Mouse (Mus musculus): ENCODE results near the gene Ccm2. TPM values are rescaled to one million over a fixed set of nuclear protein-coding genes. Genes with fewer than 3 reads are reported as not detected.
A peak's percentile ranks its signal among the peaks of the same experiment; 100 is the strongest.
"Not testable (repeated sequence)": the region's sequence is repeated elsewhere in the genome, so short reads cannot be mapped to it uniquely, and the experiment has no call there.

Ccm2 gene
- total RNA-seq (2015) (18.3 and 22.7 TPM in 2 replicates), total RNA-seq (2017) (43.6 TPM in 2 replicates)

- peak; percentile 83 for ATAC-seq (replicated peaks; ENCODE audit: poor library complexity)
These were observed at the start of gene Ccm2 for GRCm38 (mm10) chr11:6546205-6547013. Gene Ccm2, plus strand, starts transcription at chr11:6546887.

GRCm38 (mm10) chr11:6497311-6497948 lies 49.3 kb upstream of the Ccm2 start:
- peak; percentile 100 for ATAC-seq (replicated peaks; ENCODE audit: poor library complexity)

GRCm38 (mm10) chr11:6502506-6502905 lies 44.2 kb upstream of the Ccm2 start:
- no peak for ATAC-seq (replicated peaks; ENCODE audit: poor library complexity)

- no peak for ATAC-seq (replicated peaks; ENCODE audit: poor library complexity)
These were observed 42.5 kb upstream of the Ccm2 start for GRCm38 (mm10) chr11:6504226-6504625.

- peak; percentile 78 for ATAC-seq (replicated peaks; ENCODE audit: poor library complexity)
These were observed 42.0 kb upstream of the Ccm2 start for GRCm38 (mm10) chr11:6504689-6505088.

GRCm38 (mm10) chr11:6506516-6506915 lies 40.2 kb upstream of the Ccm2 start:
- ATAC-seq (replicated peaks; ENCODE audit: poor library complexity): no peak

- peak; percentile 49 for ATAC-seq (replicated peaks; ENCODE audit: poor library complexity)
These were observed 38.3 kb upstream of the Ccm2 start for GRCm38 (mm10) chr11:6508269-6508876.

GRCm38 (mm10) chr11:6514837-6515236 lies 31.9 kb upstream of the Ccm2 start:
- ATAC-seq (replicated peaks; ENCODE audit: poor library complexity): no peak

- peak; percentile 66 for ATAC-seq (replicated peaks; ENCODE audit: poor library complexity)
These were observed 27.1 kb upstream of the Ccm2 start for GRCm38 (mm10) chr11:6519491-6520033.

GRCm38 (mm10) chr11:6520507-6521173 lies 26.0 kb upstream of the Ccm2 start, which contains the start of gene Myo1g:
Gene Myo1g, minus strand, starts transcription at chr11:6520965.
- peak; percentile 69 for ATAC-seq (replicated peaks; ENCODE audit: poor library complexity)

GRCm38 (mm10) chr11:6522782-6523525 lies 23.7 kb upstream of the Ccm2 start:
- peak; percentile 30 for ATAC-seq (replicated peaks; ENCODE audit: poor library complexity)

- no peak for ATAC-seq (replicated peaks; ENCODE audit: poor library complexity)
These were observed 23.0 kb upstream of the Ccm2 start for GRCm38 (mm10) chr11:6523662-6524088.

GRCm38 (mm10) chr11:6524165-6524879 lies 22.4 kb upstream of the Ccm2 start:
- no peak for ATAC-seq (replicated peaks; ENCODE audit: poor library complexity)

- ATAC-seq (replicated peaks; ENCODE audit: poor library complexity): no peak
These were observed 21.8 kb upstream of the Ccm2 start for GRCm38 (mm10) chr11:6524880-6525238.

GRCm38 (mm10) chr11:6525241-6525640 lies 21.4 kb upstream of the Ccm2 start:
- no peak for ATAC-seq (replicated peaks; ENCODE audit: poor library complexity)

- ATAC-seq (replicated peaks; ENCODE audit: poor library complexity): not testable (repeated sequence)
These were observed 20.0 kb upstream of the Ccm2 start for GRCm38 (mm10) chr11:6526526-6527255.

- peak; percentile 15; the same call in 1 of the 2 replicates for ATAC-seq (replicated peaks; ENCODE audit: poor library complexity)
These were observed 19.2 kb upstream of the Ccm2 start for GRCm38 (mm10) chr11:6527256-6528185.

Data from megakaryocyte progenitor cell, adult 5-6 weeks (primary cell).